Mouse (Mus musculus) MEL (cell line): ENCODE data around the gene Slc25a43. TPM values are rescaled to one million over a fixed set of nuclear protein-coding genes. Genes with fewer than 3 reads are reported as not detected.

ENCODE experiments used
- DNase-seq: peaks from one replicate; pipeline ENCODE4 v3.0.0; 2011; ENCODE audit warnings: low read depth, low spot score
- H3K27ac ChIP-seq: 2 replicates; pipeline ENCODE4 v1.5.1; 2012; ENCODE audit warnings: low read depth, mild to moderate bottlenecking, control low read depth, low read length, moderate library complexity; ENCODE audit not compliant: control insufficient read depth
- H3K27me3 ChIP-seq, 2 experiments: fragments of 150-350 bp in 1 of 2; sonication (generic) in 1 of 2; 2 replicates each; pipeline ENCODE4 v1.6.1; 2012; ENCODE audit warnings: low read length in 2 of 2, mild to moderate bottlenecking in 2 of 2, improper control_type of control experiment in 1 of 2, moderate library complexity in 1 of 2; ENCODE audit not compliant: insufficient read depth in 2 of 2, control insufficient read depth in 1 of 2
- H3K36me3 ChIP-seq, 2 experiments: 2 replicates each; pipeline ENCODE4 v1.6.1; 2012 to 2014; ENCODE audit warnings: low read length in 2 of 2, improper control_type of control experiment in 1 of 2, inconsistent platforms in 1 of 2, mild to moderate bottlenecking in 1 of 2; ENCODE audit not compliant: insufficient read depth in 2 of 2, control insufficient read depth in 1 of 2
- H3K4me1 ChIP-seq, 2 experiments: fragments of 150-350 bp in 1 of 2; sonication (generic) in 1 of 2; 2 replicates each; pipeline ENCODE4 v1.6.1; 2012; ENCODE audit warnings: low read length in 2 of 2, improper control_type of control experiment in 1 of 2, mild to moderate bottlenecking in 1 of 2; ENCODE audit not compliant: insufficient read depth in 2 of 2, control insufficient read depth in 1 of 2
- H3K4me3 ChIP-seq, 2 experiments: fragments of 150-350 bp in 1 of 2; sonication (generic) in 1 of 2; 2 replicates each; pipeline ENCODE4 v1.5.1; 2012; ENCODE audit warnings: low read depth in 2 of 2, low read length in 2 of 2, mild to moderate bottlenecking in 2 of 2, moderate library complexity in 2 of 2, control low read depth in 1 of 2, improper control_type of control experiment in 1 of 2; ENCODE audit not compliant: control insufficient read depth in 1 of 2, insufficient read depth in 1 of 2
- H3K79me2 ChIP-seq: 2 replicates; pipeline ENCODE4 v1.6.1; 2012; ENCODE audit warnings: mild to moderate bottlenecking, low read length, moderate library complexity; ENCODE audit not compliant: control insufficient read depth, poor library complexity, insufficient read depth
- H3K9ac ChIP-seq: 2 replicates; pipeline ENCODE4 v1.6.1; 2012; ENCODE audit warnings: low read depth, mild to moderate bottlenecking, control low read depth, low read length, moderate library complexity; ENCODE audit not compliant: control insufficient read depth, poor library complexity, severe bottlenecking
- H3K9me3 ChIP-seq: fragments of 150-350 bp; sonication (generic); replicated peaks from 2 replicates; pipeline ENCODE4 v1.6.1; 2012; ENCODE audit warnings: mild to moderate bottlenecking, low read length, improper control_type of control experiment, moderate library complexity; ENCODE audit not compliant: insufficient read depth
- CHD2 ChIP-seq: IDR thresholded peaks from 2 replicates; pipeline ENCODE4 v1.6.1; 2011; ENCODE audit warnings: low read length, improper control_type of control experiment
- EP300 ChIP-seq, 2 experiments: IDR thresholded peaks; 2 replicates each; pipeline ENCODE4 v1.6.1; 2011; ENCODE audit warnings: improper control_type of control experiment in 2 of 2, low read length in 2 of 2, low read depth in 1 of 2, mild to moderate bottlenecking in 1 of 2
- GATA1 ChIP-seq: IDR thresholded peaks from 2 replicates; pipeline ENCODE4 v1.6.1; 2011; ENCODE audit warnings: low read depth, low read length, improper control_type of control experiment
- HCFC1 ChIP-seq: IDR thresholded peaks from 2 replicates; pipeline ENCODE4 v1.6.1; 2012; ENCODE audit warnings: low read depth, mild to moderate bottlenecking, inconsistent platforms, low read length, improper control_type of control experiment, moderate library complexity
- JUND ChIP-seq: IDR thresholded peaks from 2 replicates; pipeline ENCODE4 v1.6.1; 2011; ENCODE audit warnings: low read depth, mild to moderate bottlenecking, improper control_type of control experiment, low read length
- KAT2A ChIP-seq: conservative IDR thresholded peaks from 2 replicates; pipeline ENCODE4 v1.6.1; 2012; ENCODE audit warnings: low read depth, low read length, improper control_type of control experiment, inconsistent platforms
- MYB ChIP-seq: IDR thresholded peaks from 2 replicates; pipeline ENCODE4 v1.6.1; 2011; ENCODE audit warnings: mild to moderate bottlenecking, low read depth, low read length, improper control_type of control experiment
- NELFE ChIP-seq: IDR thresholded peaks from 2 replicates; pipeline ENCODE4 v1.6.1; 2011; ENCODE audit warnings: low read depth, low read length, improper control_type of control experiment
- NRF1 ChIP-seq: IDR thresholded peaks from 2 replicates; pipeline ENCODE4 v1.6.1; 2014; ENCODE audit warnings: low read depth, mild to moderate bottlenecking, inconsistent platforms, low read length, improper control_type of control experiment, moderate library complexity; ENCODE audit not compliant: poor library complexity, insufficient read depth, severe bottlenecking
- POLR2A ChIP-seq, 2 experiments: IDR thresholded peaks; 2 replicates each; pipeline ENCODE4 v1.6.1; 2011 to 2012; ENCODE audit warnings: low read length in 2 of 2, mild to moderate bottlenecking in 2 of 2, control low read depth in 1 of 2, improper control_type of control experiment in 1 of 2, low read depth in 1 of 2, moderate library complexity in 1 of 2; ENCODE audit not compliant: control insufficient read depth in 1 of 2, insufficient read depth in 1 of 2, poor library complexity in 1 of 2
- POLR2AphosphoS2 ChIP-seq: IDR thresholded peaks from 2 replicates; pipeline ENCODE4 v1.6.1; 2011; ENCODE audit warnings: low read length, improper control_type of control experiment
- POLR2AphosphoS5 ChIP-seq: IDR thresholded peaks from 2 replicates; pipeline ENCODE4 v1.6.1; 2012; ENCODE audit warnings: low read depth, borderline replicate concordance, mild to moderate bottlenecking, inconsistent platforms, low read length, moderate library complexity, mixed read lengths
- RCOR1 ChIP-seq: IDR thresholded peaks from 2 replicates; pipeline ENCODE4 v1.6.1; 2012; ENCODE audit warnings: low read depth, mild to moderate bottlenecking, inconsistent platforms, low read length, improper control_type of control experiment
- SMC3 ChIP-seq: IDR thresholded peaks from 2 replicates; pipeline ENCODE4 v1.6.1; 2011; ENCODE audit warnings: low read depth, low read length, improper control_type of control experiment
- TAL1 ChIP-seq: IDR thresholded peaks from 2 replicates; pipeline ENCODE4 v1.6.1; 2012; ENCODE audit warnings: mild to moderate bottlenecking, inconsistent platforms, low read length, moderate library complexity, mixed read lengths
- TBP ChIP-seq: IDR thresholded peaks from 2 replicates; pipeline ENCODE4 v1.8.0; 2011; ENCODE audit warnings: low read depth, low read length, improper control_type of control experiment
- TCF12 ChIP-seq: IDR thresholded peaks from 2 replicates; pipeline ENCODE4 v1.6.1; 2014; ENCODE audit warnings: low read depth, mild to moderate bottlenecking, inconsistent platforms, low read length, improper control_type of control experiment, moderate library complexity
- UBTF ChIP-seq: IDR thresholded peaks from 2 replicates; pipeline ENCODE4 v1.6.1; 2012; ENCODE audit warnings: low read depth, mild to moderate bottlenecking, inconsistent platforms, low read length, improper control_type of control experiment, moderate library complexity, borderline replicate concordance; ENCODE audit not compliant: insufficient read depth
- USF1 ChIP-seq: IDR thresholded peaks from 2 replicates; pipeline ENCODE4 v1.6.1; 2014; ENCODE audit warnings: low read depth, mild to moderate bottlenecking, inconsistent platforms, low read length, improper control_type of control experiment, moderate library complexity
- USF2 ChIP-seq, 2 experiments: IDR thresholded peaks; 2 replicates each; pipeline ENCODE4 v1.6.1; 2011 to 2012; ENCODE audit warnings: improper control_type of control experiment in 2 of 2, low read length in 2 of 2, borderline replicate concordance in 1 of 2, inconsistent platforms in 1 of 2, low read depth in 1 of 2, mild to moderate bottlenecking in 1 of 2; ENCODE audit not compliant: insufficient read depth in 1 of 2
- ZC3H11A ChIP-seq: IDR thresholded peaks from 2 replicates; pipeline ENCODE4 v1.6.1; 2012; ENCODE audit warnings: low read depth, mild to moderate bottlenecking, inconsistent platforms, low read length, improper control_type of control experiment
- ZKSCAN1 ChIP-seq: IDR thresholded peaks from 2 replicates; pipeline ENCODE4 v1.6.1; 2012; ENCODE audit warnings: low read depth, mild to moderate bottlenecking, inconsistent platforms, low read length, improper control_type of control experiment, moderate library complexity
- ZNF384 ChIP-seq: IDR thresholded peaks from 2 replicates; pipeline ENCODE4 v1.6.1; 2012; ENCODE audit warnings: low read depth, mild to moderate bottlenecking, inconsistent platforms, low read length, improper control_type of control experiment
- polyA plus RNA-seq, 2 experiments: library from polyadenylated mRNA; stranded (reverse) in 1 of 2; unstranded in 1 of 2; fragments of >175 nt in 1 of 2; fragments of >200 nt in 1 of 2; gene quantifications; 2 replicates each; pipeline versions ENCODE4 v1.2.1 to v1.2.4; 2012; ENCODE audit warnings: low replicate concordance in 2 of 2, low read depth in 1 of 2; ENCODE audit not compliant: insufficient read length in 2 of 2, insufficient read depth in 1 of 2, missing spikeins in 1 of 2
- total RNA-seq: library from RNA; depleted of rRNA; stranded (reverse); fragments of 300-350 nt; gene quantifications from 2 replicates; pipeline ENCODE4 v1.2.3, GENCODE M21; 2012

Gene Slc25a43
- total and polyA plus RNA-seq, 3 experiments = 1.4 to 8.3 TPM; not detected in 1

DNA sequence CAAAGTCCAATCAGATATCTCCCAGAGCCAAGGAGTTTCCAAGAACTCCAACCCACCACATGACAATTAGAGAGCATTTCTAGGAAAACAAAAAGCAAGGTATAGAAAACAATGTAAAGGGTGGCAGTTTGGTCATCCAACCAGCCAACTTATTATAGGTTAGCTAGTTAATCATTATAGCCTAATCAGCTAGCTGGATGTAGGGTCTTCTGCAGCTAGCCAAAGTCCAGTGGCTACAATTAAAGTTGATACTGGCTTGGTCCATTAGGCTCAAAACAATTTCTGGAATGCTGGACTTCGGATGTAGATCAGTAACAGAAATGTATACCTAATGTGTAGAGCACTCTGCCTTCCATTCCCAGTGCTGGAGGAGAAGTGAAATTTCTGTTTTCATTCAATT is 7.1 kb downstream of the Slc25a43 start:
- Histone ChIP-seq H3K4me1 (no peaks in the 10 kb centered on the region), H3K27ac (no peak overlapping the region), H3K4me3 (no peak overlapping the region), H3K79me2 (no peaks in the 10 kb centered on the region), H3K9me3 (no peaks in the 10 kb centered on the region), H3K9ac (no peak overlapping the region), H3K36me3 (no peaks in the 10 kb centered on the region; a peak in 1 of 4 replicates), H3K27me3 (no peaks in the 10 kb centered on the region)
- no peak for DNase-seq
- TF ChIP-seq UBTF (no peak), HCFC1 (no peak), POLR2AphosphoS2 (no peak), KAT2A (no peak), ZKSCAN1 (no peak), POLR2A (IDR thresholded peaks at IDR 0.05; ENCODE audit: control insufficient read depth in 1 of 2, insufficient read depth in 1 of 2, low read depth in 1 of 2, low read length in 2 of 2, poor library complexity in 1 of 2) (no peak), SMC3 (no peak), TAL1 (no peak)

- H3K4me3 ChIP-seq = no peak overlapping the region
- no peaks in the 10 kb centered on the region for H3K79me2 ChIP-seq
- no peak for DNase-seq
- no peaks in the 10 kb centered on the region for H3K27me3 ChIP-seq
- H3K4me1 ChIP-seq = no peaks in the 10 kb centered on the region
- no peak overlapping the region for H3K9ac ChIP-seq
- no peaks in the 10 kb centered on the region; a peak in 1 of 4 replicates for H3K36me3 ChIP-seq
- H3K9me3 ChIP-seq = no peaks in the 10 kb centered on the region
- TF ChIP-seq TCF12 (no peak), GATA1 (no peak), NELFE (no peak), SMC3 (no peak), USF1 (no peak), POLR2AphosphoS5 (no peak), NRF1 (no peak), RCOR1 (no peak), HCFC1 (no peak), UBTF (no peak), MYB (no peak), ZNF384 (no peak), CHD2 (no peak), ZC3H11A (no peak), JUND (no peak), TAL1 (no peak), USF2 (IDR thresholded peaks at IDR 0.05; ENCODE audit: borderline replicate concordance in 1 of 2, insufficient read depth in 1 of 2, low read depth in 1 of 2, low read length in 2 of 2) (no peak), EP300 (IDR thresholded peaks at IDR 0.05; ENCODE audit: low read depth in 1 of 2, low read length in 2 of 2) (no peak), TBP (no peak)
- no peak overlapping the region for H3K27ac ChIP-seq
Observed at GRCm38 (mm10) chrX:36752586-36752985, 9.1 kb downstream of the Slc25a43 start.
